12 mouse cellular contexts compared by ENCODE assay signal in genomic region chr19:41663506-41664242, GRCm38 (mm10).
DNase-seq lines count a peak whose midpoint lies in the region; ATAC-seq and TF ChIP-seq lines count a peak whose summit lies in the region.
"Had no signal": no experiment of that assay in that cellular context is flagged by ENCODE, and none has a peak within 500 bp of the region (broad histone marks: within the 10 kb centered on the region; RNA-seq: fewer than 3 reads in every experiment).

No protein-coding gene starts in this region.

- no peaks in the 10 kb centered on the region for H3K4me1 ChIP-seq in lung, embryonic 14.5 days (ENCODE audit: insufficient read depth)
- peaks cover 47% of the 10 kb centered on the region for H3K4me1 ChIP-seq in hindbrain, embryonic 15.5 days (replicated peaks)
- no peaks in the 10 kb centered on the region for H3K4me1 ChIP-seq in kidney, adult 2 months (ENCODE audit: control insufficient read depth, insufficient read depth, low read length)
- H3K4me1 ChIP-seq: limb, embryonic 15.5 days had no signal

- H3K9me3 ChIP-seq in lung, embryonic 14.5 days (ENCODE audit: low read depth, low read length) = no peaks in the 10 kb centered on the region
- no peaks in the 10 kb centered on the region for H3K9me3 ChIP-seq in hindbrain, embryonic 15.5 days
- H3K9me3 ChIP-seq: limb, embryonic 15.5 days; megakaryocyte, embryonic 14.5 days had no signal

- H3K9ac ChIP-seq in lung, embryonic 14.5 days = no peak overlapping the region
- no peak overlapping the region for H3K9ac ChIP-seq in hindbrain, embryonic 15.5 days
- H3K9ac ChIP-seq: limb, embryonic 15.5 days had no signal

- no peak overlapping the region for H3K4me3 ChIP-seq in lung, embryonic 14.5 days (ENCODE audit: low read depth, low read length)
- H3K4me3 ChIP-seq in hindbrain, embryonic 15.5 days = no peak overlapping the region
- H3K4me3 ChIP-seq in kidney, adult 2 months (ENCODE audit: insufficient read depth, low read depth, low read length) = no peak overlapping the region
- H3K4me3 ChIP-seq: limb, embryonic 15.5 days; megakaryocyte, embryonic 14.5 days had no signal

- TF ChIP-seq CTCF in lung, embryonic 14.5 days (IDR thresholded peaks at IDR 0.05; ENCODE audit: low read depth) = no peak
- no peak for TF ChIP-seq CTCF in kidney, adult 2 months (conservative IDR thresholded peaks at IDR 0.05; ENCODE audit: insufficient read depth, insufficient read length, low read depth, low read length)

- no peak for TF ChIP-seq POLR2A in kidney, adult 2 months (IDR thresholded peaks at IDR 0.05; ENCODE audit: low read depth, low read length)

- H3K27me3 ChIP-seq in lung, embryonic 14.5 days (ENCODE audit: insufficient read depth, low read length) = peaks cover 13% of the 10 kb centered on the region; the same call in 1 of the 2 replicates
- peaks cover 9% of the 10 kb centered on the region for H3K27me3 ChIP-seq in hindbrain, embryonic 15.5 days
- H3K27me3 ChIP-seq in kidney, adult 2 months (replicated peaks; ENCODE audit: control insufficient read depth, insufficient read depth, low read length) = no peaks in the 10 kb centered on the region

- H3K27ac ChIP-seq in lung, embryonic 14.5 days (ENCODE audit: low read depth) = no peak overlapping the region
- H3K27ac ChIP-seq in hindbrain, embryonic 15.5 days (replicated peaks) = peak overlapping the region; percentile 25; the same call in 1 of the 2 replicates
- no peak overlapping the region for H3K27ac ChIP-seq in kidney, adult 2 months (ENCODE audit: insufficient read depth, low read depth, low read length)
- H3K27ac ChIP-seq: limb, embryonic 15.5 days had no signal

- no peak for ATAC-seq in lung, embryonic 14.5 days (ENCODE audit: insufficient read depth)
- peak; percentile 44; the same call in 1 of the 2 replicates for ATAC-seq in hindbrain, embryonic 15.5 days (ENCODE audit: low FRiP score, low read depth)

- WGBS in lung, embryonic 14.5 days = 11% methylated on average over 13 of the region's 13 CpGs
- 9% methylated on average over 13 of the region's 13 CpGs for WGBS in hindbrain, embryonic 15.5 days
- 41% methylated on average over 13 of the region's 13 CpGs for WGBS in kidney, adult 2 months

- H3K4me2 ChIP-seq in lung, embryonic 14.5 days = no peak overlapping the region
- no peak overlapping the region for H3K4me2 ChIP-seq in hindbrain, embryonic 15.5 days
- H3K4me2 ChIP-seq: limb, embryonic 15.5 days had no signal

- DNase-seq in lung, embryonic 14.5 days = peak; percentile 22
- no peak for DNase-seq in lung, postnatal 4 days
- peak; percentile 84 for DNase-seq in adrenal gland, postnatal 14 days
- peak; percentile 72 for DNase-seq in ovary, postnatal 36 days (ENCODE audit: low spot score)
- no peak for DNase-seq in cerebellum, adult 18-20 months
- no peak for DNase-seq in kidney, adult 2 months
- no peak for DNase-seq in lung, adult 18-20 months
- DNase-seq: embryo, embryonic 11 days; thymus, adult 18-20 months had no signal

- no peaks in the 10 kb centered on the region for H3K36me3 ChIP-seq in lung, embryonic 14.5 days (ENCODE audit: insufficient read depth)
- H3K36me3 ChIP-seq in hindbrain, embryonic 15.5 days = no peaks in the 10 kb centered on the region
- no peaks in the 10 kb centered on the region for H3K36me3 ChIP-seq in kidney, adult 2 months (ENCODE audit: control insufficient read depth, insufficient read depth, low read length)
- H3K36me3 ChIP-seq: limb, embryonic 15.5 days had no signal

Comparison
In these comparisons a context has a peak if more than half of its experiments do, and no peak if none do; other contexts are left out.
1. DNase-seq: peak in lung, embryonic 14.5 days (single experiment), adrenal gland, postnatal 14 days (single experiment) and ovary, postnatal 36 days (single experiment); none in lung, postnatal 4 days (0 of 2), cerebellum, adult 18-20 months (0 of 2), kidney, adult 2 months (single experiment) and lung, adult 18-20 months (0 of 2).